Mouse (Mus musculus) layer of hippocampus, adult 11-12 months (tissue): ENCODE results near the gene Mfap3l.
"Not testable (repeated sequence)": the region's sequence is repeated elsewhere in the genome, so short reads cannot be mapped to it uniquely, and the experiment has no call there.

Experiments used
- DNase-seq: peaks from one replicate; pipeline ENCODE4 v3.0.0; 2022; ENCODE audit warnings: low spot score

The Mfap3l gene

GRCm38 (mm10) chr8:60657425-60658113 is 24.9 kb downstream of the Mfap3l start:
- no peak for DNase-seq

DNA sequence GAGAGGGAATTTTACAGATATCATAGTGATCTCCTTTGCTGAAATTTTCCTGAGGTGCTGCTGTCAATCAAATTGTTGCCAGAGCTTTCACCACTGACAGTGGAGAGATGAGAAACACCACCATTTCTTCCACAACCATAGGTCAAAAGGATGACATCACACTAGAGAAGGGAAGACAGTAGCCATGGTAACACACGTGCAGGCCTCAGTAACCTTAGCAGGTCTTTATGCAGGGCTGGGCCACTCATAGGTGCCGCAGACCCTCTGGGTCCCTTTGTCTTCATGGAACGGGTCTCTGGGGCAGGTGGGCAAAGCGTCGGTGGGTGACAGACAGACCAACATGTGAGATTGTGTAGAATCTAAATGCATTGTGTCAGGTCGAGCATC is 25.5 kb downstream of the Mfap3l start:
- no peak for DNase-seq

- DNase-seq, result not testable (repeated sequence)
These were observed 26.1 kb downstream of the Mfap3l start for GRCm38 (mm10) chr8:60658686-60659085.

DNA sequence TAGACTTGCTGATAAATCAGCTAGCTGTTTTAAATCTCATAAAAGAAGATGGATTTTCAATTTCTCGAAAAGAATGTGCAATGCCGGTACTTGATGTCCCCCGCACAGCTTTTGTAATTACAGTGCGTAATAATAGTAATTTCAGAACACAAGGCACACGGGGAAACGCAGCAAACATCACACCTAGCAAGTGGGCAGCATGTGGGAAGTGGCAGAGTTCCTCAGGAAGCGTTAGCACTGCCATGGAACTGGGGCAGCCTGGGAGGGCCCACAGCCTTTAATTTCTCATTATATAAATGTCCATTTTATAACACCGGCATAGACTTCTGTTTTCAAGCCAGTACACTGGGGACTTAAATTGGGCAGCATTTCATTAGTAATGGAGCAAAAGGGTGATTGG is 27.1 kb downstream of the Mfap3l start:
- no peak for DNase-seq

- DNase-seq, result no peak
These were observed 28.6 kb downstream of the Mfap3l start for GRCm38 (mm10) chr8:60661191-60661590.

- no peak for DNase-seq
These were observed 30.9 kb downstream of the Mfap3l start for GRCm38 (mm10) chr8:60663552-60663951.

- no peak for DNase-seq
These were observed 33.2 kb downstream of the Mfap3l start for GRCm38 (mm10) chr8:60665821-60666220.

DNA sequence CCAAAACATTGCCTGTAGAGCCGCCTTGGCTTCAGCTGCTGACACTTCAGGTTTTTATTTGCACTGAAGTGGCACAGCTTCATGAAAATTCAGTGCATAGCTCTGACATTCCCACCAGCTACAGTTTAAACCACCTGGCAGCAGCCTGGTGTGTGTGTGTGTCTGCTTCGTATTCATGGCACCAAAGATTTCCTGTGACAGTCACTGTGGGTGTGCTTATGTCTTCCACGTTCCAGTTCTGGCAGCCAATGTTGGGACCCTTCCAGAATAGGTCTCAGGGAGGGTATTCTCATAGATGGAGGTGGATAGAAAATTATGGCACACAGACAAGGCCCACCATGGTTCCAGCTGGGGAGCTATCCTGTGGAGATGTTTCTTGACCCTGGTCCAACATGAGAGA is 34.2 kb downstream of the Mfap3l start:
- DNase-seq, result no peak

GRCm38 (mm10) chr8:60678590-60678989 is 46.0 kb downstream of the Mfap3l start:
- DNase-seq, result no peak

- DNase-seq, result no peak
These were observed 49.2 kb downstream of the Mfap3l start for GRCm38 (mm10) chr8:60681811-60682210.

DNA sequence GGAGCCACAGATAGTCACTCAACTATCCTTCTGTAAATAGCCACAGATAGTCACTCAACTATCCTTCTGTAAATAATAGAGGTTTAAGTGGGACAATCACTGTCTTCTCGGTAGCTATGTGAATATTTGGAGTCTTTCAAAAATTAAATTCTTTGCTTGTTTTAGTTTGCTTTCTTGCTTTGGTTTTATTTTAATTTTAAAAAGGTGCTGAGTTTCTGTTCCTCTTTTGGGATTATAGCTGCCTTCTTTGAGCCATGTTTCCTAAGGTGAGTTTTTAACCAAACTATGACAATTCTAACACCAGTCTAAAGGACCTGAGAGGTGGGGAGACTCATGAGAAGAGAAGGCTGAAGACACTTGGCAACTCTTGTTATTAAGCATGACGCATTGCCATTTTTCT is 49.7 kb downstream of the Mfap3l start:
- DNase-seq, result no peak

GRCm38 (mm10) chr8:60711516-60712086 is 79.0 kb downstream of the Mfap3l start:
- DNase-seq, result no peak

GRCm38 (mm10) chr8:60714724-60715123 is 82.1 kb downstream of the Mfap3l start:
- no peak for DNase-seq

- DNase-seq, result no peak
These were observed 86.1 kb downstream of the Mfap3l start for GRCm38 (mm10) chr8:60718692-60719091.
